Mouse (Mus musculus): ENCODE results near the gene Alpl. TPM values are rescaled to one million over a fixed set of nuclear protein-coding genes. Genes with fewer than 3 reads are reported as not detected.

The Alpl gene
- total and polyA plus RNA-seq, 3 experiments, result 62.9 to 164 (median 115) TPM

- no peaks in the 10 kb centered on the region for H3K79me2 ChIP-seq (replicated peaks; ENCODE audit: control insufficient read depth, extremely low read depth, insufficient read depth, poor library complexity, severe bottlenecking)
- peaks cover 8% of the 10 kb centered on the region for H3K9me3 ChIP-seq (replicated peaks; ENCODE audit: low read length)
- no peaks in the 10 kb centered on the region for H3K4me1 ChIP-seq (ENCODE audit: control insufficient read depth in 1 of 2, insufficient read depth in 2 of 2)
- H3K9ac ChIP-seq (ENCODE audit: insufficient read depth, low read depth), result no peak overlapping the region
- no peaks in the 10 kb centered on the region for H3K36me3 ChIP-seq (replicated peaks in 1 of 2; ENCODE audit: control insufficient read depth in 1 of 2, insufficient read depth in 1 of 2, low read length in 1 of 2)
- no peak overlapping the region for H3K27ac ChIP-seq (ENCODE audit: insufficient read depth, low read depth)
- dilution Hi-C loops (cut with MboI; ENCODE audit: extremely low pct_ligation_motif_present, extremely low pct_unique_long_range_greater_than_20kb, low sequenced_read_pairs), result no loop called here
- in situ Hi-C loops (cut with MboI; ENCODE audit: low pct_ligation_motif_present, low pct_unique_long_range_greater_than_20kb, low sequenced_read_pairs), result no loop called here
- peaks cover 87% of the 10 kb centered on the region for H3K27me3 ChIP-seq (replicated peaks)
- H3K4me2 ChIP-seq (ENCODE audit: insufficient read depth, low read depth, poor library complexity, severe bottlenecking), result no peak overlapping the region
- H3K4me3 ChIP-seq (replicated peaks in 1 of 3; ENCODE audit: low read depth in 2 of 3, low read length in 2 of 3, poor library complexity in 1 of 3), result no peak overlapping the region
- TF ChIP-seq JUN (IDR thresholded peaks at IDR 0.05; ENCODE audit: insufficient read depth, low read depth, low read length) (no peak), ZKSCAN1 (IDR thresholded peaks at IDR 0.05; ENCODE audit: borderline replicate concordance, low read depth, low read length) (no peak), UBTF (IDR thresholded peaks at IDR 0.05; ENCODE audit: low read depth, low read length) (no peak), CTCF (conservative IDR thresholded peaks at IDR 0.05 in 1 of 2, IDR thresholded peaks at IDR 0.05 in 1 of 2; ENCODE audit: low read depth in 2 of 2, low read length in 2 of 2) (no peak), ETS1 (conservative IDR thresholded peaks at IDR 0.05; ENCODE audit: low read depth, low read length) (no peak), IRF4 (IDR thresholded peaks at IDR 0.05; ENCODE audit: low read depth, low read length) (no peak), GABPA (IDR thresholded peaks at IDR 0.05; ENCODE audit: insufficient replicate concordance, low read depth, low read length) (no peak), RAD21 (IDR thresholded peaks at IDR 0.05; ENCODE audit: low read depth, low read length) (no peak), ZC3H11A (IDR thresholded peaks at IDR 0.05; ENCODE audit: low read depth, low read length) (no peak), MAFK (IDR thresholded peaks at IDR 0.05; ENCODE audit: insufficient replicate concordance, low read length) (no peak), ELF1 (IDR thresholded peaks at IDR 0.05; ENCODE audit: low read depth, low read length) (no peak), RCOR1 (conservative IDR thresholded peaks at IDR 0.05; ENCODE audit: low read depth, low read length) (no peak), ZNF384 (IDR thresholded peaks at IDR 0.05; ENCODE audit: low read depth, low read length) (no peak), USF1 (IDR thresholded peaks at IDR 0.05; ENCODE audit: low read depth, low read length) (no peak), TCF12 (IDR thresholded peaks at IDR 0.05; ENCODE audit: low read depth, low read length) (no peak), SIN3A (IDR thresholded peaks at IDR 0.05; ENCODE audit: low read length) (no peak), PAX5 (IDR thresholded peaks at IDR 0.05; ENCODE audit: low read length) (no peak), BHLHE40 (IDR thresholded peaks at IDR 0.05; ENCODE audit: low read depth, low read length) (no peak), MXI1 (IDR thresholded peaks at IDR 0.05; ENCODE audit: low read depth, low read length) (no peak), POLR2A (IDR thresholded peaks at IDR 0.05; ENCODE audit: low read depth, low read length) (no peak)
- DNase-seq (ENCODE audit: extremely low read depth), result no peak
Measured at GRCm38 (mm10) chr4:137692107-137692902, 103.9 kb downstream of the Alpl start.

Other genes with a start within 250 kb of the Alpl start
- gene Ldlrad2, start 221.8 kb downstream of the Alpl start, total RNA-seq (2012; rRNA removed), result not detected in 2 replicates
- gene Ldlrad2, start 221.8 kb downstream of the Alpl start, total RNA-seq (2014; rRNA removed), result not detected in 2 replicates
- gene Ldlrad2, start 221.8 kb downstream of the Alpl start, polyA plus RNA-seq (2012; ENCODE audit: insufficient read length, low read depth), result not detected in 2 replicates
- 26.6 and 28.5 TPM in 2 replicates for gene Usp48, start 202.6 kb downstream of the Alpl start, total RNA-seq (2012; rRNA removed)
- gene Usp48, start 202.6 kb downstream of the Alpl start, total RNA-seq (2014; rRNA removed), result 36.6 and 41.3 TPM in 2 replicates
- gene Usp48, start 202.6 kb downstream of the Alpl start, polyA plus RNA-seq (2012; ENCODE audit: insufficient read length, low read depth), result 77.8 and 90.6 TPM in 2 replicates
- 5.1 and 5.8 TPM in 2 replicates for gene Rap1gap, start 131.7 kb downstream of the Alpl start, total RNA-seq (2012; rRNA removed)
- 2.4 and 3.0 TPM in 2 replicates for gene Rap1gap, start 131.7 kb downstream of the Alpl start, total RNA-seq (2014; rRNA removed)
- 9.2 and 11.1 TPM in 2 replicates for gene Rap1gap, start 131.7 kb downstream of the Alpl start, polyA plus RNA-seq (2012; ENCODE audit: insufficient read length, low read depth)
- 0.42 and 10.0 TPM in 2 replicates for gene Ece1, start 65.9 kb upstream of the Alpl start, total RNA-seq (2012; rRNA removed)
- gene Ece1, start 65.9 kb upstream of the Alpl start, total RNA-seq (2014; rRNA removed), result 0.12 TPM in 1 of 2 replicates, not detected in the other
- gene Ece1, start 65.9 kb upstream of the Alpl start, polyA plus RNA-seq (2012; ENCODE audit: insufficient read length, low read depth), result 0.10 and 0.16 TPM in 2 replicates
- gene Eif4g3, start 196.6 kb upstream of the Alpl start, total RNA-seq (2012; rRNA removed), result 22.3 and 24.0 TPM in 2 replicates
- gene Eif4g3, start 196.6 kb upstream of the Alpl start, total RNA-seq (2014; rRNA removed), result 10.8 and 11.9 TPM in 2 replicates
- gene Eif4g3, start 196.6 kb upstream of the Alpl start, polyA plus RNA-seq (2012; ENCODE audit: insufficient read length, low read depth), result 44.2 and 47.2 TPM in 2 replicates

All from CH12.LX (cell line).